Mouse (Mus musculus) megakaryocyte, adult 5-6 weeks (primary cell): ENCODE measurements around the gene Samhd1. TPM values are rescaled to one million over a fixed set of nuclear protein-coding genes. Genes with fewer than 3 reads are reported as not detected.
A peak's percentile ranks its signal among the peaks of the same experiment; 100 is the strongest.

Experiments
- ATAC-seq: 2 replicates; pipeline ENCODE4 v1.8.0; 2016; ENCODE audit warnings: mild to moderate bottlenecking, inconsistent platforms; ENCODE audit not compliant: poor library complexity, severe bottlenecking
- total RNA-seq, 2 experiments: library from RNA; stranded (forward) in 1 of 2; stranded (reverse) in 1 of 2; fragments of 153-499, 151-499 nt in 1 of 2; fragments of 221-1000, 200-1000 nt in 1 of 2; gene quantifications; 2 replicates each; pipeline versions ENCODE4 v1.2.3 to v1.2.4; 2015 to 2017

The Samhd1 gene
- total RNA-seq, 2 experiments from 2014 or later: 599 to 815 TPM

GRCm38 (mm10) chr2:157100319-157100605 is 34.8 kb downstream of the Samhd1 start:
- ATAC-seq: no peak

GRCm38 (mm10) chr2:157099532-157100318 is 35.3 kb downstream of the Samhd1 start:
- no peak for ATAC-seq

DNA sequence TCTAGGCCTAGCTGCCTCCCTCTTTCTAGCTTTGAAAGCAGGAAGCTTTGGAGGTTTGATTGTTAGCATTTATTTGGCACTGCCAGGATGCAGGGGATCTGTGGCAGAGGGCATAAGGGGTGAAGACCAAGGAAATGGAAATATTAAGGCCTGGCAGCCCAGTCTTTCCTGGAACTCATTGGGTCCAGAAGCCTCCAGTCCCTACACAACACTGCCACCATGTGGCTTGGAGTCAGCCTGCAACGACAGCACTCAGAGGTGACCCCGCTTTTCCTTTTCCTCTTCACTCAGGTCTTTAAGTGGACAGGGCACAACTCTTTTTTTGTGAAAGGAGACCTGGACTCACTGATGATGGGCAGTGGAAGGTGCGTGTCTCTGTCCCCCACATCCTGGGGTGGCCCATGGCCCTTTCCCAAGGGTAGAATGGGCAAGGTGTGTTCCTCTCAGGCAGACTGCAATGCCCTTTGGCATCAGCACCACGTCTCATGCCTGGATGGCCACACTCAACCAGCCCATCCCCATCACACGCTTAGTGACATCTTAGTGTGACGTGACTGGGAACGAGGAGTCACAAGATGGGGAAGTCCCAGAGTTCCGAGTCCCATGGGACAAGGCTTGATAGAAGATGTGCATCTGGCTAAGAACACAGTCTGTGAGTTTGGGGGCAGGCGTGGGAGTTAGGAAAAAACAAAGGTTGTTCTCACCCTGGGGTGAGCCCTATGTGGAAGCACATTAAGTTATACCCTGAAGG is 39.9 kb downstream of the Samhd1 start:
- peak; percentile 32; the same call in 1 of the 2 replicates for ATAC-seq

DNA sequence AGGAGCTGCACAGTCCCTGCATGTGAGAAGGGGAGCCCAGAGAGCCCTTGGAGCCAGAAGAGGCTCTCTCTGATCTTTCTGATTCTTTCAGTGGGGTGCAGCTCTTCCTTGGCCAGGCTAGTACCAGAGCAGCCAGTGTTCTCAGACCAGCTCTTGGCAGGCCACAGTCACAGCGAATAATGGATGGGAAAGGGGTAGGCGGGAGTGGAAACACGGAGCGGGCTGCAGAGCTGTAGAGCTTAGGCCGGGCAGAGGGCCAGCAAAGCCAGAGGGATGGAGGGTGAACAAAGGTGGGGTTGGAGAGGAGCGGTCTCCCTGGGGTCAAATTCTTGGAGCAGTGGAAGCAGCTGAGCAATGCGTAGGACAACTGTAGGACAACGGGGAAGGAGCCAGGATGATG is 43.0 kb downstream of the Samhd1 start:
- no peak for ATAC-seq

GRCm38 (mm10) chr2:157087536-157088317 is 47.3 kb downstream of the Samhd1 start:
- no peak for ATAC-seq

DNA sequence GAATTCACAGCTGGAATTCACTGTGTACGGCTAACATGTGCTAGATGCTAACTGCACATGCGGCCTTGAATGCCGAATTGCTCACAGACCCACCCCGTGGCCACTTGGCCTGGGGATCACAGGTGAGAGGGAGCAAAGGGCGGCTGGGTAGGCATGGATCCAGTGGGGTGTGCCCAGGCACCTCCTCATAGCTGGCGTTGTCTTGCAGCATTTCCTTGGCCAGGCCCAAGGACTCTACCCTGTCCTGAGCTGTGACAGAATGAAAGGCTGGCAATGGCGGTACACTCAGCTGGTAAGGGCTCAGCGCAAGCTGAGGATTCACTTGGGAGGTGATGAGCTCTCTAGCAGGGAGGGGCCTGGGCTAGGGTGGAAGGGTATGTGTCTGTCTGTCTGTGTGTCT is 48.3 kb downstream of the Samhd1 start, which contains the start of gene Tldc2:
TSS of gene Tldc2 (plus strand) at position 260 of the 400 bp plus-strand sequence.
- ATAC-seq: no peak

GRCm38 (mm10) chr2:157084831-157085585 is 50.1 kb downstream of the Samhd1 start:
- ATAC-seq: no peak

GRCm38 (mm10) chr2:157081960-157082359 is 53.1 kb downstream of the Samhd1 start:
- no peak for ATAC-seq

DNA sequence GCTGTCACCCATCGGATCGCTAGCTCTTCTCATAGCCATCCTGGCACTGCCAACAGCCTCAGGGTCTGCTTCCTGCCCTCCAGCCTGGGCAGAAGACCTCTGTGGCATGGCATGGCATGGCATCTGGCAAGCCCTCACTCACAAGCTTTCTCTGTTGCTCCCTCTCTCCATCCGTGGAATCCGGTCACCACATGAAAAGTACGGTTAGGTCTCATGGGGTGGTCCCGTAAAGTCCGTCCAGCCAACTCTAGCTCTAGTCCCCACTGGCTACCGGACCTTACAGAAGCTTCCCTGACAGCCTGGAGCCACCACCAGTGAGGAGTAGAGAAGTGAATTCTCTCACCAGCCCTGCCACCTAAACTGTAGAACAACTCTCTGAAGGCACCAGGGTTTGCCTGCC is 53.7 kb downstream of the Samhd1 start:
- no peak for ATAC-seq

DNA sequence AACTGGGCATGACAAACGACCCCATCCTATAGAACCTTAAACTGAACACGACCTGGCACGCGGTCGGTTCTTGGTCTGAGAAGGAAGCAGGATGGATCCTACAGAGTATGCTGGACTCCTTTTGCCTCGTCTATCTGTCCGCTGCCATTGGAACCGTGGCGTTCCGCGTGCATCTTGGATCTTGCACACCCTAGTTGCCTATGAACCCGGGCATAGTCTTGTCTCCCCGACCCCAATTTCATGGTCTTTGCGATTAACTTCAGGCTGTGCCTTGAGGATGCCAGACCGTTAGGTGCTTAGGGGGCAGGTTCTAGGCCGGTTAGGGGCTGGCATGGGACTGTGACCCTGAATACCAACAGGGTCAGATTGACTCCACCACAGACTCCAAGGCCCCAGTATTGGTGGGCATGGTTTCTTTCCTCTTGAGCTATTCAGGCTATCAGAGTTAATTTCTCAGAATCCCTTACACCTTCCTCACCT is 55.3 kb downstream of the Samhd1 start:
- ATAC-seq: no peak

DNA sequence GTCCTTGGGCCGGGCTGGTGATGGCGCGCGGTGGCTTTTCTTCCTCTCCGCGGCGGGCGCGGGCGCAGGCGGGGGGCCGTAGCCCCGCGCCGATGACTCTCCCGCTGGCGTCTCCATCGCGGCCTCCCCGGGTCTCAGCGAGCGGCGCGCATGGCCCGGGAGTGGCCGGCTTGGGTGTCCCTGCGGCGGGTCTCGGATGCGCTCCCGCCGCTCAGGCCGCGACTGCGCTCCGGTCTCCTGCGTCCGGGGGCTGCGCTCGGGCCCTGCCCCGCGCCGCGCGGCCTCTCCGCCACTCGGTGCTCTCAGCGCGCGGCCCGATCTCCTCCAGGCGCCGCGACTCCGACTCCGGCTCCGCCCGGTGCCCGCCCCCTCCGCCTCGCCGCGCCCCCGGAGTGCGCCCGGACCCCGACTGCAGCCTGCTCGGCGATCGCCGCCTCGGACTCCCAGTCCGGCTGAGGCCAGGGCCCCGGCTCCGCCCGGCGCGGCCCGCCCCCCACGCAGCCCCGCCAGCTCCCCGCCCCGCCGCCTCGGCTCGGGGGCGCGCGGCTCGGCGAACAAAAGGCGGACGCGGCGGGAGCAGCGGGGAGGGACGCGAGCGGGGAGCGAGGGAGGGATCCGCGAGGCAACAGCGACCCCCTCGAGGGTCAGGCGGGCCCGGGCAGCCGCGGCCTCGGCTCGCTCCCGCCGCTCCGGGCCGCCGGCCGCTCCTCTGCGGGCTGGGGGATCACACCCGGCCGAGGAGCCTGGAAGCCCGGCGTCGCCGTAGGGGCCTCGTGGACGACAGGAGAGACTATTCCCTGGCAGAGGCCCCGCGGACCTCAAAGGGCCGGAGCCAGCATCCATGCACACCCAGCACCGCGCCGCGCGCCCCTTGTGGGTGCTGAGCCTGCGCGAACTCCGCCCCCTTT is 56.0 kb downstream of the Samhd1 start, which contains the start of gene Soga1:
TSS of gene Soga1 (minus strand) at position 462 of the 908 bp plus-strand sequence.
- ATAC-seq: peak; percentile 44

- ATAC-seq: no peak
Observed at GRCm38 (mm10) chr2:157078059-157078792, 56.8 kb downstream of the Samhd1 start.

GRCm38 (mm10) chr2:157077641-157078058 is 57.4 kb downstream of the Samhd1 start:
- ATAC-seq: peak; percentile 61

DNA sequence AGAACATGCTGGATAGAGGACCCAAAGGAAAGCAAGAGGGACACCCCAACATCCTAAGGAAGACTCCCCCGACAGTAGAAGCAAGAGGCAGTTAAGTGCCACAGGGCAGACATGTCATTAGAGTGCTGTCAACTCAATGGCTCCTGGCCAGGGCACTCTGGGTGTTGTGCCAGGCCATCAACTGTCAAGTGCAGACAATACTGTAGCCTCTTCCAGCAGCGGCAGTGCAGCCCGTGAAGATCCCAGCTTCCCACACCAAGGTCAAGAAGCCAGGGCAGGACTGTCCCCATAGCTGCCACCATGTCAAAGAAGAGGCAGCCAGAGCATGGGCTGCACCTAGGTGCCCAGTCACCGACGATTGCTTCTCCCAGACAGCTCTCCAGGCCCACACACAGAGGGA is 57.9 kb downstream of the Samhd1 start:
- ATAC-seq: peak; percentile 5; the same call in 1 of the 2 replicates

DNA sequence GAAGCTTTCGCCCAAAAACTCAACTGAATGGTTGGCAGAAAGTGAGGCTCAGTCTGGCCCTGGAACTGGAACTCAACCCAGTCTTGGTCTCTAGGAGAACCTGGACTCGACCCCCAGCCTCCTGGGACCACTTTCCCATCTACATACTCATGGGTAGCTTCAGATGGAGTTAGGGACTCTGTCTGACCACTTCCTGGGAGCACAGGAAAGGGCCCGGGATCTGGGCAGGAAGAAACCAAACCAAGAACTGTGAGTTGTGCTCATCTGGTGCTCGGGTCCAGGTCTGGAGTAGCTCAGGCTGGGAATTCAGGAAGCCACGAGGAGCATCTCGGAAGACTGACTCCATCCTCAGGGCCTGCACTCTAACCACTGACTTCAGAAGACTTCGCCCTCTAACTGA is 58.5 kb downstream of the Samhd1 start:
- ATAC-seq: no peak

GRCm38 (mm10) chr2:157075685-157076084 is 59.4 kb downstream of the Samhd1 start:
- no peak for ATAC-seq

- ATAC-seq: no peak
Observed at GRCm38 (mm10) chr2:157075226-157075625, 59.8 kb downstream of the Samhd1 start.

- ATAC-seq: no peak
Observed at GRCm38 (mm10) chr2:157074772-157075171, 60.3 kb downstream of the Samhd1 start.
